Mouse (Mus musculus) stomach, postnatal 0 days (tissue): ENCODE measurements at regions not wholly inside any gene's neighbourhood (a gene's known extent, or its start where the extent isn't known, plus 50 kb on each side); places are given as distances from the start of the nearest gene placed in this dataset.

ENCODE experiments used
- ATAC-seq: fragments of 200-750 bp; cut with Nextera tagmentation; 2 replicates; pipeline ENCODE4 v1.8.0; 2017; ENCODE audit not compliant: low FRiP score, low TSS enrichment
- DNase-seq: peaks from one replicate; pipeline ENCODE4 v3.0.0-alpha.2; 2016; ENCODE audit warnings: low spot score
- H3K27ac ChIP-seq: fragments of 300-500 bp; sonication (generic); replicated peaks from 2 replicates; pipeline ENCODE4 v1.5.1; 2014; ENCODE audit warnings: mild to moderate bottlenecking, control low read depth
- H3K27me3 ChIP-seq: fragments of 300-500 bp; sonication (generic); 2 replicates; pipeline ENCODE4 v1.6.1; 2014; ENCODE audit warnings: low read length; ENCODE audit not compliant: control insufficient read depth, insufficient read depth
- H3K36me3 ChIP-seq: fragments of 300-500 bp; sonication (generic); 2 replicates; pipeline ENCODE4 v1.6.1; 2014; ENCODE audit warnings: low read length, mixed read lengths; ENCODE audit not compliant: control insufficient read depth, insufficient read depth
- H3K4me1 ChIP-seq: fragments of 300-500 bp; sonication (generic); replicated peaks from 2 replicates; pipeline ENCODE4 v1.6.1; 2014; ENCODE audit warnings: antibody characterized with exemption; ENCODE audit not compliant: control insufficient read depth, insufficient read depth
- H3K4me2 ChIP-seq: fragments of 300-500 bp; sonication (generic); replicated peaks from 2 replicates; pipeline ENCODE4 v1.6.1; 2014; ENCODE audit warnings: low read depth, mild to moderate bottlenecking, control low read depth, moderate library complexity
- H3K4me3 ChIP-seq: fragments of 300-500 bp; sonication (generic); 2 replicates; pipeline ENCODE4 v1.5.1; 2014; ENCODE audit warnings: low read depth, low read length, control low read depth
- H3K9ac ChIP-seq: fragments of 300-500 bp; sonication (generic); 2 replicates; pipeline ENCODE4 v1.6.1; 2014; ENCODE audit warnings: mild to moderate bottlenecking, low read length, control low read depth, mixed read lengths
- H3K9me3 ChIP-seq: fragments of 300-500 bp; sonication (generic); 2 replicates; pipeline ENCODE4 v1.6.1; 2016; ENCODE audit warnings: low read length; ENCODE audit not compliant: control insufficient read depth
- CTCF ChIP-seq: IDR thresholded peaks from 2 replicates; pipeline ENCODE4 v1.5.1; 2016; ENCODE audit warnings: antibody characterized with exemption, low read depth, mild to moderate bottlenecking, moderate library complexity
- EP300 ChIP-seq: optimal IDR thresholded peaks from 2 replicates; pipeline ENCODE3; 2016; ENCODE audit warnings: antibody characterized with exemption
- WGBS: fragments of 180-500 bp; shearing (Covaris S2); extraction: QIAGEN DNeasy Blood & Tissue Kit; methylation state at CpG from one replicate; pipeline ENCODE4 v1.1.7; 2014; 5-methylcytosine and 5-hydroxymethylcytosine counted together

- Histone ChIP-seq H3K9me3 (no peaks in the 10 kb centered on the region), H3K4me1 (no peaks in the 10 kb centered on the region), H3K4me2 (no peak overlapping the region), H3K27me3 (no peaks in the 10 kb centered on the region), H3K36me3 (no peaks in the 10 kb centered on the region), H3K4me3 (no peak overlapping the region), H3K9ac (no peak overlapping the region), H3K27ac (no peak overlapping the region)
- ATAC-seq (no peak), DNase-seq (no peak)
- TF ChIP-seq CTCF (no peak), EP300 (no peak)
- 59% methylated on average over 6 of the region's 6 CpGs for WGBS
Observed at GRCm38 (mm10) chrX:143024325-143024971, 57.9 kb upstream of the Ammecr1 start.

GRCm38 (mm10) chrX:143030371-143031010, 64.0 kb upstream of the Ammecr1 start:
- TF ChIP-seq CTCF (no peak), EP300 (no peak)
- ATAC-seq: no peak
- WGBS: 48% methylated on average over 10 of the region's 10 CpGs

GRCm38 (mm10) chrX:143039878-143040277, 59.5 kb upstream of the Rtl9 start:
- H3K27me3 ChIP-seq: no peaks in the 10 kb centered on the region
- ATAC-seq (no peak), DNase-seq (no peak)
- TF ChIP-seq EP300: no peak
- no peak for TF ChIP-seq CTCF
- H3K36me3 ChIP-seq: no peaks in the 10 kb centered on the region
- H3K4me1 ChIP-seq: no peaks in the 10 kb centered on the region
- H3K4me3 ChIP-seq: no peak overlapping the region
- no peak overlapping the region for H3K27ac ChIP-seq
- no peaks in the 10 kb centered on the region for H3K9me3 ChIP-seq
- 64% methylated on average over 4 of the region's 4 CpGs for WGBS
- H3K9ac ChIP-seq: no peak overlapping the region
- H3K4me2 ChIP-seq: no peak overlapping the region

More at GRCm38 (mm10) chrX:143030371-143031010, 64.0 kb upstream of the Ammecr1 start:
- no peak overlapping the region for H3K4me3 ChIP-seq
- no peaks in the 10 kb centered on the region for H3K9me3 ChIP-seq
- no peaks in the 10 kb centered on the region for H3K36me3 ChIP-seq
- no peak overlapping the region for H3K27ac ChIP-seq
- no peak for DNase-seq
- H3K27me3 ChIP-seq: no peaks in the 10 kb centered on the region
- no peak overlapping the region for H3K4me2 ChIP-seq
- H3K4me1 ChIP-seq: no peaks in the 10 kb centered on the region
- no peak overlapping the region for H3K9ac ChIP-seq

- no peak overlapping the region for H3K4me2 ChIP-seq
- no peaks in the 10 kb centered on the region for H3K27me3 ChIP-seq
- H3K4me3 ChIP-seq: no peak overlapping the region
- TF ChIP-seq EP300: no peak
- no peak for TF ChIP-seq CTCF
- no peaks in the 10 kb centered on the region for H3K36me3 ChIP-seq
- ATAC-seq (no peak), DNase-seq (no peak)
- no peaks in the 10 kb centered on the region for H3K4me1 ChIP-seq
- no peak overlapping the region for H3K9ac ChIP-seq
- 89% methylated on average over 4 of the region's 4 CpGs for WGBS
- no peaks in the 10 kb centered on the region for H3K9me3 ChIP-seq
- no peak overlapping the region for H3K27ac ChIP-seq
Observed at GRCm38 (mm10) chrX:143044296-143044695, 55.1 kb upstream of the Rtl9 start.

- H3K36me3 ChIP-seq: no peaks in the 10 kb centered on the region
- 43% methylated on average over 8 of the region's 8 CpGs for WGBS
- no peaks in the 10 kb centered on the region for H3K9me3 ChIP-seq
- H3K4me1 ChIP-seq: no peaks in the 10 kb centered on the region
- no peak overlapping the region for H3K4me2 ChIP-seq
- no peak overlapping the region for H3K4me3 ChIP-seq
- DNase-seq (peak; percentile 16), ATAC-seq (peak; percentile 64; the same call in 1 of the 2 replicates)
- no peak overlapping the region for H3K9ac ChIP-seq
- no peak for TF ChIP-seq EP300
- no peak for TF ChIP-seq CTCF
- no peak overlapping the region for H3K27ac ChIP-seq
- H3K27me3 ChIP-seq: no peaks in the 10 kb centered on the region
Observed at GRCm38 (mm10) chrX:143046293-143046692, 53.1 kb upstream of the Rtl9 start.
